Mouse (Mus musculus): ENCODE measurements around the gene Tsga10. TPM values are rescaled to one million over a fixed set of nuclear protein-coding genes. Genes with fewer than 3 reads are reported as not detected.

Tsga10 gene
- total RNA-seq (2017): 9.2 and 12.1 TPM in 2 replicates

- ATAC-seq (replicated peaks in 1 of 2; ENCODE audit: insufficient read depth in 1 of 2, low FRiP score in 2 of 2, low TSS enrichment in 1 of 2, low read depth in 1 of 2, poor library complexity in 2 of 2, severe bottlenecking in 2 of 2): no peak
These were observed at the start of gene Tsga10 for GRCm38 (mm10) chr1:37866286-37866685. Gene Tsga10, minus strand, starts transcription at chr1:37866429.

- ATAC-seq (replicated peaks in 1 of 2; ENCODE audit: insufficient read depth in 1 of 2, low FRiP score in 2 of 2, low TSS enrichment in 1 of 2, low read depth in 1 of 2, poor library complexity in 2 of 2, severe bottlenecking in 2 of 2): no peak
These were observed 46.5 kb upstream of the Tsga10 start for GRCm38 (mm10) chr1:37912751-37913150.

- peak; percentile 51 to 56; a peak in 3 of 4 replicates for ATAC-seq (replicated peaks in 1 of 2; ENCODE audit: insufficient read depth in 1 of 2, low FRiP score in 2 of 2, low TSS enrichment in 1 of 2, low read depth in 1 of 2, poor library complexity in 2 of 2, severe bottlenecking in 2 of 2)
These were observed 36.9 kb upstream of the Tsga10 start for GRCm38 (mm10) chr1:37903178-37903577.

GRCm38 (mm10) chr1:37900288-37900687, 34.1 kb upstream of the Tsga10 start:
- no peak for ATAC-seq (replicated peaks in 1 of 2; ENCODE audit: insufficient read depth in 1 of 2, low FRiP score in 2 of 2, low TSS enrichment in 1 of 2, low read depth in 1 of 2, poor library complexity in 2 of 2, severe bottlenecking in 2 of 2)

GRCm38 (mm10) chr1:37899816-37900215, 33.6 kb upstream of the Tsga10 start:
- ATAC-seq (replicated peaks in 1 of 2; ENCODE audit: insufficient read depth in 1 of 2, low FRiP score in 2 of 2, low TSS enrichment in 1 of 2, low read depth in 1 of 2, poor library complexity in 2 of 2, severe bottlenecking in 2 of 2): no peak

GRCm38 (mm10) chr1:37894606-37895005, 28.4 kb upstream of the Tsga10 start:
- ATAC-seq (replicated peaks in 1 of 2; ENCODE audit: insufficient read depth in 1 of 2, low FRiP score in 2 of 2, low TSS enrichment in 1 of 2, low read depth in 1 of 2, poor library complexity in 2 of 2, severe bottlenecking in 2 of 2): no peak

GRCm38 (mm10) chr1:37891400-37891799, 25.2 kb upstream of the Tsga10 start:
- ATAC-seq (replicated peaks in 1 of 2; ENCODE audit: insufficient read depth in 1 of 2, low FRiP score in 2 of 2, low TSS enrichment in 1 of 2, low read depth in 1 of 2, poor library complexity in 2 of 2, severe bottlenecking in 2 of 2): no peak

- ATAC-seq (replicated peaks in 1 of 2; ENCODE audit: insufficient read depth in 1 of 2, low FRiP score in 2 of 2, low TSS enrichment in 1 of 2, low read depth in 1 of 2, poor library complexity in 2 of 2, severe bottlenecking in 2 of 2): peak; percentile 86 to 90
These were observed 23.9 kb upstream of the Tsga10 start, which contains the start of the genes Mitd1 and Mrpl30 for GRCm38 (mm10) chr1:37890025-37890652. Gene Mitd1, minus strand, starts transcription at chr1:37890411. Gene Mrpl30, plus strand, starts transcription at chr1:37890477.

GRCm38 (mm10) chr1:37889206-37889605, 23.0 kb upstream of the Tsga10 start:
- ATAC-seq (replicated peaks in 1 of 2; ENCODE audit: insufficient read depth in 1 of 2, low FRiP score in 2 of 2, low TSS enrichment in 1 of 2, low read depth in 1 of 2, poor library complexity in 2 of 2, severe bottlenecking in 2 of 2): no peak

GRCm38 (mm10) chr1:37884451-37884850, 18.2 kb upstream of the Tsga10 start:
- ATAC-seq (replicated peaks in 1 of 2; ENCODE audit: insufficient read depth in 1 of 2, low FRiP score in 2 of 2, low TSS enrichment in 1 of 2, low read depth in 1 of 2, poor library complexity in 2 of 2, severe bottlenecking in 2 of 2): peak; percentile 45 to 46

- no peak for ATAC-seq (replicated peaks in 1 of 2; ENCODE audit: insufficient read depth in 1 of 2, low FRiP score in 2 of 2, low TSS enrichment in 1 of 2, low read depth in 1 of 2, poor library complexity in 2 of 2, severe bottlenecking in 2 of 2)
These were observed 17.2 kb upstream of the Tsga10 start for GRCm38 (mm10) chr1:37883411-37883810.

- ATAC-seq (replicated peaks in 1 of 2; ENCODE audit: insufficient read depth in 1 of 2, low FRiP score in 2 of 2, low TSS enrichment in 1 of 2, low read depth in 1 of 2, poor library complexity in 2 of 2, severe bottlenecking in 2 of 2): no peak
These were observed 11.7 kb upstream of the Tsga10 start for GRCm38 (mm10) chr1:37877736-37878460.

- ATAC-seq (replicated peaks in 1 of 2; ENCODE audit: insufficient read depth in 1 of 2, low FRiP score in 2 of 2, low TSS enrichment in 1 of 2, low read depth in 1 of 2, poor library complexity in 2 of 2, severe bottlenecking in 2 of 2): no peak
These were observed 6.9 kb upstream of the Tsga10 start for GRCm38 (mm10) chr1:37873157-37873556.

GRCm38 (mm10) chr1:37872131-37873067, 6.2 kb upstream of the Tsga10 start:
- peak; percentile 79 to 84 for ATAC-seq (replicated peaks in 1 of 2; ENCODE audit: insufficient read depth in 1 of 2, low FRiP score in 2 of 2, low TSS enrichment in 1 of 2, low read depth in 1 of 2, poor library complexity in 2 of 2, severe bottlenecking in 2 of 2)

- no peak; a peak in 1 of 4 replicates for ATAC-seq (replicated peaks in 1 of 2; ENCODE audit: insufficient read depth in 1 of 2, low FRiP score in 2 of 2, low TSS enrichment in 1 of 2, low read depth in 1 of 2, poor library complexity in 2 of 2, severe bottlenecking in 2 of 2)
These were observed 5.5 kb upstream of the Tsga10 start, which contains the start of gene Lipt1 for GRCm38 (mm10) chr1:37871704-37872103. Gene Lipt1, plus strand, starts transcription at chr1:37871738.

GRCm38 (mm10) chr1:37869362-37869761, 3.1 kb upstream of the Tsga10 start:
- no peak for ATAC-seq (replicated peaks in 1 of 2; ENCODE audit: insufficient read depth in 1 of 2, low FRiP score in 2 of 2, low TSS enrichment in 1 of 2, low read depth in 1 of 2, poor library complexity in 2 of 2, severe bottlenecking in 2 of 2)

GRCm38 (mm10) chr1:37868640-37869039, 2.4 kb upstream of the Tsga10 start:
- peak in 1 of 2 experiments; percentile 6; a peak in 1 of 4 replicates for ATAC-seq (replicated peaks in 1 of 2; ENCODE audit: insufficient read depth in 1 of 2, low FRiP score in 2 of 2, low TSS enrichment in 1 of 2, low read depth in 1 of 2, poor library complexity in 2 of 2, severe bottlenecking in 2 of 2)

Data from hematopoietic stem cell, adult 5-6 weeks (primary cell).